Mouse (Mus musculus) bone marrow macrophage, adult 2 months (primary cell): Measurements from ENCODE around the gene Prkce. TPM values are rescaled to one million over a fixed set of nuclear protein-coding genes. Genes with fewer than 3 reads are reported as not detected.

ENCODE experiments used
- H3K27ac ChIP-seq: 2 replicates; pipeline ENCODE4 v1.5.1; 2012; ENCODE audit warnings: low read depth, low read length; ENCODE audit not compliant: insufficient read depth
- H3K4me1 ChIP-seq: 2 replicates; pipeline ENCODE4 v1.6.1; 2012; ENCODE audit warnings: low read length; ENCODE audit not compliant: control insufficient read depth, insufficient read depth
- H3K4me3 ChIP-seq: 2 replicates; pipeline ENCODE4 v1.5.1; 2012; ENCODE audit warnings: mild to moderate bottlenecking, low read length, moderate library complexity; ENCODE audit not compliant: insufficient read depth
- CTCF ChIP-seq: IDR thresholded peaks from 2 replicates; pipeline ENCODE4 v1.5.1; 2012; ENCODE audit warnings: low read depth, mild to moderate bottlenecking, low read length, moderate library complexity
- POLR2A ChIP-seq: IDR thresholded peaks from 2 replicates; pipeline ENCODE4 v1.6.1; 2012; ENCODE audit warnings: mild to moderate bottlenecking, low read depth, low read length, borderline replicate concordance
- polyA plus RNA-seq: library from polyadenylated mRNA; stranded (reverse); fragments of >200 nt; gene quantifications from 2 replicates; pipeline ENCODE4 v1.2.4, GENCODE M21; 2012; ENCODE audit not compliant: missing spikeins, insufficient read depth, insufficient read length

The Prkce gene
- polyA plus RNA-seq, 1 experiment: 1.8 TPM

GRCm38 (mm10) chr17:86331835-86332234 lies 164.2 kb downstream of the Prkce start:
- TF ChIP-seq POLR2A: no peak
- TF ChIP-seq CTCF: no peak
- Histone ChIP-seq H3K4me1 (no peaks in the 10 kb centered on the region), H3K27ac (no peak overlapping the region), H3K4me3 (no peak overlapping the region)

GRCm38 (mm10) chr17:86334990-86335389 lies 167.4 kb downstream of the Prkce start:
- TF ChIP-seq CTCF: no peak
- TF ChIP-seq POLR2A: no peak
- Histone ChIP-seq H3K4me3 (no peak overlapping the region), H3K27ac (no peak overlapping the region), H3K4me1 (0 out of 2 replicates have a peak, but pooled peaks cover 2% of the 10 kb centered on the region)

GRCm38 (mm10) chr17:86336652-86337073 lies 169.1 kb downstream of the Prkce start:
- TF ChIP-seq POLR2A (no peak), CTCF (no peak)
- H3K4me3 ChIP-seq: no peak overlapping the region
- H3K27ac ChIP-seq: no peak overlapping the region
- H3K4me1 ChIP-seq: 0 out of 2 replicates have a peak, but pooled peaks cover 2% of the 10 kb centered on the region

GRCm38 (mm10) chr17:86337076-86337475 lies 169.5 kb downstream of the Prkce start:
- no peak overlapping the region for H3K27ac ChIP-seq
- H3K4me1 ChIP-seq: 0 out of 2 replicates have a peak, but pooled peaks cover 2% of the 10 kb centered on the region
- no peak for TF ChIP-seq CTCF
- TF ChIP-seq POLR2A: no peak
- H3K4me3 ChIP-seq: no peak overlapping the region

GRCm38 (mm10) chr17:86338328-86338727 lies 170.7 kb downstream of the Prkce start:
- 0 out of 2 replicates have a peak, but pooled peaks cover 2% of the 10 kb centered on the region for H3K4me1 ChIP-seq
- no peak overlapping the region for H3K27ac ChIP-seq
- no peak for TF ChIP-seq CTCF
- H3K4me3 ChIP-seq: no peak overlapping the region

GRCm38 (mm10) chr17:86344032-86344431 lies 176.4 kb downstream of the Prkce start:
- no peak overlapping the region for H3K27ac ChIP-seq
- TF ChIP-seq CTCF (no peak), POLR2A (no peak)
- no peak overlapping the region for H3K4me3 ChIP-seq
- H3K4me1 ChIP-seq: no peaks in the 10 kb centered on the region

- no peak for TF ChIP-seq CTCF
- no peak for TF ChIP-seq POLR2A
- no peak overlapping the region for H3K27ac ChIP-seq
- no peak overlapping the region for H3K4me3 ChIP-seq
- no peaks in the 10 kb centered on the region for H3K4me1 ChIP-seq
These were observed 177.8 kb downstream of the Prkce start for GRCm38 (mm10) chr17:86345234-86346005.

GRCm38 (mm10) chr17:86350236-86350635 lies 182.7 kb downstream of the Prkce start:
- Histone ChIP-seq H3K27ac (no peak overlapping the region), H3K4me3 (no peak overlapping the region), H3K4me1 (no peaks in the 10 kb centered on the region)
- TF ChIP-seq POLR2A (no peak), CTCF (no peak)

- Histone ChIP-seq H3K4me3 (no peak overlapping the region), H3K4me1 (no peaks in the 10 kb centered on the region), H3K27ac (no peak overlapping the region)
- TF ChIP-seq CTCF: no peak
- TF ChIP-seq POLR2A: no peak
These were observed 183.2 kb downstream of the Prkce start for GRCm38 (mm10) chr17:86350791-86351261.

- no peaks in the 10 kb centered on the region for H3K4me1 ChIP-seq
- TF ChIP-seq POLR2A (no peak), CTCF (no peak)
These were observed 183.7 kb downstream of the Prkce start for GRCm38 (mm10) chr17:86351282-86351681.

More at GRCm38 (mm10) chr17:86351282-86351681, 183.7 kb downstream of the Prkce start:
- Histone ChIP-seq H3K4me3 (no peak overlapping the region), H3K27ac (no peak overlapping the region)
